Mouse (Mus musculus) neutrophil, adult 5-6 weeks (primary cell): ENCODE results near the gene Dok7. TPM values are rescaled to one million over a fixed set of nuclear protein-coding genes. Genes with fewer than 3 reads are reported as not detected.

Experiments used
- ATAC-seq: fragments of 151-379, 151-347 bp; 2 replicates; pipeline ENCODE4 v1.8.0; 2017; ENCODE audit warnings: mild to moderate bottlenecking, moderate TSS enrichment; ENCODE audit not compliant: insufficient number of reproducible peaks, poor library complexity, low FRiP score, severe bottlenecking; ENCODE audit errors: extremely low read depth
- total RNA-seq: library from RNA; stranded (forward); fragments of 200-1000 nt; gene quantifications from 2 replicates; pipeline ENCODE4 v1.2.3, GENCODE M21; 2017

Gene Dok7
- total RNA-seq, 1 experiment from 2014 or later, result not detected

DNA sequence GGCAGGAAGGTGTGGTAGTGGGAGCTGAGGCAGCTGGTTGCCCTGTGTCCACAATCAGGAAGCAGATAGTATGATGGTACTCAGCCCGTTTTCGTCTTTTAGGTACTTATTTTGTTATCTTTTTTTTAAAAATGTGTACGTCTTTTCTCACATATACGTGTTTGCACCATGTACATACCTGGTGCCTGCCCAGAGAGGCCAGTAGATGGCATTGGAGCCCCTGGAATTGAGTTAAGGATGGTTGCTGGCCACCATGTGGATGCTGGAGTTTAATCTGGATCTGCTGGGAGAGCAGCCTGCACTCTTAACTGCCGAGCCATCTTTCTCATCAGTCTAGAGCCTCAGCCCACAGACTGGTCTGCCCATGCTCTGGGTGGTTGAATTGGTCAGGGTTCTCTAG, 6.0 kb upstream of the Dok7 start:
- ATAC-seq, result no peak

- ATAC-seq, result no peak
Measured at GRCm38 (mm10) chr5:35054628-35055027, 1.9 kb upstream of the Dok7 start.

DNA sequence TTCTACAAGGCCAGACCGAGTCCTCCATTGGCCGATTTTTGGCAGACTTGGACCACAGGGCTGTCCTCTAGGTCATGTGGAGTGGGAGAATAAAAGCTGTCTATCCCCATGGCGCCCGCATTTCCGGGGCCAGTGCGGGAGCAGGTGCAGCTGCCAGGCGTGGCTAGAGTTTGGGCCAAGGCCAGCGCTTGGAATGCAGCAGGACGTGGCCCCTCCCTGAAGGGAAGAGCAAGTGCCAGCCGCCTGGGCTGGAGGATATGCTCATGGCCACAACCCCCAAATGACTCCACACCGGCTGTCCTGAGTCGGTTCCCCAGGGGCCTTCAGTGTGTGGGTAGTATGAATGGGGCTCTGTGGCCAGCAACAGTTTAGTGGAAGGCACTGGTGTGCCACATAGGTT, 1.5 kb upstream of the Dok7 start:
- no peak for ATAC-seq

- ATAC-seq, result no peak
Measured at GRCm38 (mm10) chr5:35057582-35057981, 1.0 kb downstream of the Dok7 start.

- no peak for ATAC-seq
Measured at GRCm38 (mm10) chr5:35058216-35058615, 1.6 kb downstream of the Dok7 start.

DNA sequence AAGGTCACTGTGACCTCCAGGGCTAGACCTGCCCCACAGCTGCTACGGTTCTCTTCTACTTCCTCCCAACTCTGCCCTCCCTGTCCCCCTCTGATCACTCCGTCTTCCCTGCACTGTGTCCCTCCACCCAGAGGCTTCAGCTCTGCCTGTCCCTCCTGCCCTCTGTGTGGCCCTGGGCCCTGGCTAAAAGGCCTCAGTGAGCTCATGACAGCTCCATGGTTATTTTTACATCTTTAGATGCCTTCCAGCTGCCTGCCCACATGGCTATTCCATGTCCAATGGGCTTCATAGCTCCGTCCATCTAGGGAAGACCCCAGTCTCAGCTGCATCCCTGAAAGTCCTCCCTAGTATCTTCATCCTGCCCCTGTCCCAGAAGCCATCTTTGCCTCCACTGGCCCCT, 3.5 kb downstream of the Dok7 start:
- ATAC-seq, result no peak

DNA sequence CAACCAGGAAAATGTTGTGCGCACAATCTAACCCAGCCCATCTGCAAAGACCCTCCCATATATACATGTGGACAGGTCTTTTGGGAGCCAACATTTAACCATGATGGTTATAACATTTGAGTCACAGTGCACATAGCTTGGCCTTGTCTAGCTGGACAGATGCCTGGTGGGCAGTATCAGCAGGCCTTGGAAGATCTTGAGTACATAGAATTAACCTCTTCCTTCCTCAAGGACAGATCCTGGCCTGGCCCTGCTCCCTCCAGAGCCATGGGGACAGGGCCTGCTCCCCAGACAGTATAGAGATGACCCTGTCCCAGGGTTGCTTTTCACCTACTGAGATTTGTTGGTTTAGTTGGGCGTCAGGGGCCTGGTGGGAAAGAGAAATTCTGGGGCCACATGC, 13.3 kb downstream of the Dok7 start:
- ATAC-seq, result no peak

DNA sequence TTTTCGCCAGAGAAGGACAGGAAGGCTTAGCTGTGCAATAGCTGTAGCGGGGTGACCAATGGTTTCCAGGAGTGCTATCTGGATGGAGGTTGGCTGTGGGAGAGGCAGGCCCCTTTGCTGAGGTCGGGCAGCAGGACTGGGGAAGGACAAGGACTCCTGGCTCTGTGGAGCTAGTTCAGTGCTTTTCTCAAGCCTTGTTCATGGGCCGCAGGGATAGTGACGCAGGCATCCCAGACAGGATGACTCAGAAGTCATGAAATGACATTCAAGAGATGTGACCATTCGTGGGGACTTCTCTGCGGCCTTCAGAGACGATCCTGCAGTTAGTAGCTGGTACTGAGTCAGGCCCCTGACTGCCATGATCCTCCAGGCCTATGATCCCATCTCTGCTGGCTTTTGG, 13.7 kb downstream of the Dok7 start:
- no peak for ATAC-seq

- ATAC-seq, result no peak
Measured at GRCm38 (mm10) chr5:35070953-35071352, 14.4 kb downstream of the Dok7 start.

DNA sequence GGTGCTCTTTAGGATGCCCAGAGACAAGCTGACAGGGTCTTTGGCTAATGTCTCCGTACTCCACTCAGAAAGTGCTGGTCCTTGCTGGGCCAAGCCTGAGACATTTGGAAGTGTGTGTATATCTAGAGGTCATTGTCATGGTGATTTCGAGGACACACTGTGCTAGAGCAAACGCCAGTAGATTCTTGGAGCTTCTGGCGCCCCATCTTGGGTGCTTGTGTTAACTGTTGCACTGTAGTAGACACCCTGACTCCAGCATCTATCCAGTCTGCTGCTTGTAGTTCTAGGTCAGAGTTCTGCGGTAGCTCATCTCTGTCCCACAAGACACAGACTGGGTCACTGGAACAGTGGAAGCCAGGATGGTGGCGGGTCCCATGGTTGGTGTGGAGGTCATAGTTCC, 15.3 kb downstream of the Dok7 start:
- no peak for ATAC-seq

GRCm38 (mm10) chr5:35073235-35073634, 16.7 kb downstream of the Dok7 start:
- no peak for ATAC-seq

- ATAC-seq, result no peak
Measured at GRCm38 (mm10) chr5:35073992-35074391, 17.4 kb downstream of the Dok7 start.

GRCm38 (mm10) chr5:35076369-35076768, 19.8 kb downstream of the Dok7 start:
- ATAC-seq, result no peak

DNA sequence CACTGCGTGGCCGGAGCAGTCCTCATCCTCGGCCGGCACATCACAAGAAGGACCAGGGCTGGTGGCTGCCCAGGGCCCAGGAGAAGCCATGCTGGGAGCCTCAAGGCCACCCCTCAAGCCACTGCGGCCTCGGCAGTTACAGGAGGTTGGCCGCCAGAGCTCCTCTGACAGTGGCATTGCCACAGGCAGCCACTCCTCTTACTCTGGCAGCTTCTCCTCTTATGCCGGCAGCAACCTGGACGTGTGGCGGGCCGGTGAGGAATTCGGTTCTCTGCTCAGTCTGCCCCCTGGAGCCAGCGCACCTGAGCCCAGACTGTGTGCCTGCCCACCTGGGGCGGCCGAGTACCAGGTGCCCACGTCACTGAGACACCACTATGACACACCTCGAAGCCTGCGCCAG, 22.5 kb downstream of the Dok7 start:
- no peak for ATAC-seq

DNA sequence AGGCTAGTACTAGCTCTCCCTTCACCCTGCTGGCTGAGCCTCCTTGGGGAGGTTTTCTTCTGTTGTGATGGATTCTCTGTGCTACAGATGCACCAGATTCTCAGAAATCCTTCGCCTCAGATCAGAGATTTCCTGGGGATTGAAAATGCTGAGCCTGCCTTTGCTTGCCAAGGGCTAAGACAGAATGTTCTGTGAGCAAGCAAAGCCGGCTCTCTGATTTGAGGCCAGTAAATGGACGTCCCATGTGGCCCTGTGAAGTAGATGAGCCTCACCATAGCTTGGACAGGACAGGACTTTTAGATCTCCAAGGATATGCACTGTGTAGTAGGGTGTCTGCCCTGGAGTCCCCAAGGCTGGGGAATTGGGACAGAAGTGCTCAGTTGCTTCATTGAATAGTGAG, 28.3 kb downstream of the Dok7 start:
- no peak for ATAC-seq

DNA sequence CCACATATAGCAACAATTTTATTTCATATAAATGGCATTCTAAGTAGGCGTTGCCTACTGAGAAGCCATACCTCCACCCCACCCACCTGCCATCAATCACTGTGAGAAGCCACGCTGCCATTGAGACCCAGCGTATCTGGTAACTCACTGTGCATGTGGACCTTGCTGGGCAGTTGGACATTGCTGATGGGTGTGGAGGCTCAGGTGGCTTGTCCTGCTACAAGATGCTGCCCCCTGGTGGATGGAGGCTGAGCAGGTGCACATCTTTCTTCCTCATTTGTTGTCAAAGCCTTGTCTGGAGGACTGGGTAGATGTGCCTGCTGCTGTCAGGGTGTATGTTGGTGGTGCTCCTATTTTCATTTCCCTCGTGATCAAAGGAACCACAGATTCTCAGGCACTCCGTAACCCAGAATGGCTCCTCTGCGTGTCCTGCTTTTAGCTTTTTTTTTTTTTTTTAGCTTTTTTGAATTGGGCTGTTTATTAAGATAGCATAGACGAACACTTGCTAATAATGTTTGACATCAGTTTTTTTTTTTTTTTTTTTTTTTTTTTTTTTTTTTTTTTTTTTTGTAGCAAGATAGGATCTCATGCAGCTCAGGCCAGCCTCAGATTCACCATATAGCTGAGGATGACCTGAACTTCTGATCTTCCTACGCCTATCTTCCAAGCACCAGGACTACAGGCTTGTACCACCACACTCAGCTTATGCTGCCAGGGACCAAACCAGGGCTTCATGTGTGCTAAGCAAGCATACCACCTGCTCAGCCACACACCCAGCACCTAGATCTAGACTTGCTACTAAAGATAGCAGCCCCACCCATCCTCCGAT, 32.4 kb downstream of the Dok7 start:
- peak; percentile 27; the same call in 1 of the 2 replicates for ATAC-seq

- ATAC-seq, result no peak
Measured at GRCm38 (mm10) chr5:35089614-35089963, 33.0 kb downstream of the Dok7 start.

- ATAC-seq, result no peak
Measured at GRCm38 (mm10) chr5:35091636-35092035, 35.1 kb downstream of the Dok7 start.

DNA sequence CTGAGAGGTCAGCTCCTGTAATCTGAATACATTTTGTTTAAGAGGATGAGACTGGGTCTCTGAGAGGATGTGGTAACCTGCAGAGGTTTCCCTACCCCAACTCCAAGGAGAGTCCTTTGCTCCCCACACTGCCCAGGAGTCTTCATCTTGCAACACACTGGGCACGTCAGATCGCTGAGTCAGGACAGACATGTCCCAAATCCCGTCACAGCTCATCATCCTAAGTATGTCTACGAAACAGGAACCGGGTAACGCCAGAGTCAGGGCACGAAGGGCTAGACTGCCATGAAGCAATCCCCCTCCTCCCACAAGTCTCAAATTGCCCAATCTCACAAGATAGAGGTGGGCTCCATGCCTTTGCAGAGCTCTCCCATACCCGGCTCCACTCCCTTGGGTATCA, 46.5 kb downstream of the Dok7 start:
- ATAC-seq, result no peak

DNA sequence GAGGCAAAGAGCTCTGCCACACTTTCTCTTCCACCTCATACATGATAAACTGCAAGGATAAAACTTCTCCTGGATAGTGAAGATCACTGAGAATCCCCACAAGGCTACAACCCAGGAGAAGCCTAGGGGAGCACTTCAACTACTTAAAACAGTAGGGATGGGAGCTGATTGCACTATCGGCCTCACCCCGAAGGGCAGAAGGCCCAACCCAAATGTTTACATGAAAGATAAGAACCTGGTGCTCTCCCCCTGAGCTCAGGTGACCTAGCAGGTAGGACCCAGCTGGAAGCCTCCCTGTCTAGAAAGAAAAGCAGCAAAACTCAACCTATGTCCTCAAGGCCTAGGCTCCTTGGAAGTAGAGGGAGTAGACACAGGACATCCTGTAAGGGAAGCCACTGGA, 47.0 kb downstream of the Dok7 start:
- no peak for ATAC-seq
